Mouse (Mus musculus): Measurements from ENCODE around the gene Tmem108. TPM values are rescaled to one million over a fixed set of nuclear protein-coding genes. Genes with fewer than 3 reads are reported as not detected.

Gene Tmem108
- total and polyA plus RNA-seq, 2 experiments from 2014 or later, result 23.5 to 25.1 TPM

DNA sequence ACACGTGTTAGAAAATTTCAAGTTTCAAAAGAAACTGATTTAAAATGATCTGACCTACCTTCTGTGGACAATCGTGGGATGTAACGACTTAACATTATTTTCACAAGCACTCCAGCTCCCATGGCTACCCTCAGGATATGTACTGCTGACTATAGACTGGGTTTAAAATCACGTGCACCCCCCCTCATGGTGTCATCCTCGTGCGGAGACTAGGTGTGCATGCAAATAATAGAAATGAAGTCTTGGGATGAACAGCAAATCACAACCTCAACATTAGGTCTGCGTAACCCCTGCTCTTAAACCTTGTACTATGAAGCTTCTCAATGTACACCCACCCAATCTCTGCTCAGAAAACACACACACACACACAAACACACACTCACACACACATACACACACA is 3.4 kb downstream of the Tmem108 start:
- H3K9ac ChIP-seq (replicated peaks; ENCODE audit: low read depth, low read length), result no peak overlapping the region
- H3K27ac ChIP-seq (ENCODE audit: low read depth), result no peak overlapping the region
- DNase-seq (ENCODE audit: low spot score) (no peak), ATAC-seq (ENCODE audit: insufficient read depth, low read depth) (no peak)
- 78% methylated on average over 7 of the region's 7 CpGs for WGBS
- no peak overlapping the region for H3K4me2 ChIP-seq (ENCODE audit: low read depth, low read length)
- H3K4me1 ChIP-seq (ENCODE audit: control insufficient read depth, insufficient read depth), result no peaks in the 10 kb centered on the region
- H3K27me3 ChIP-seq (ENCODE audit: control insufficient read depth, insufficient read depth, low read length), result no peaks in the 10 kb centered on the region
- H3K4me3 ChIP-seq (ENCODE audit: low read depth, low read length), result no peak overlapping the region
- TF ChIP-seq CTCF (IDR thresholded peaks at IDR 0.05; ENCODE audit: low read depth), result no peak
- no peak for TF ChIP-seq EP300 (IDR thresholded peaks at IDR 0.05; ENCODE audit: low read depth)
- H3K36me3 ChIP-seq (replicated peaks; ENCODE audit: control insufficient read depth, insufficient read depth, low read length), result no peaks in the 10 kb centered on the region
- no peaks in the 10 kb centered on the region for H3K9me3 ChIP-seq (replicated peaks; ENCODE audit: control insufficient read depth, low read length)

GRCm38 (mm10) chr9:103752618-103753017 is 9.0 kb downstream of the Tmem108 start:
- WGBS, result 86% methylated on average over 10 of the region's 10 CpGs

GRCm38 (mm10) chr9:103751568-103751967 is 10.1 kb downstream of the Tmem108 start:
- no peak overlapping the region for H3K4me2 ChIP-seq (ENCODE audit: low read depth, low read length)
- DNase-seq (ENCODE audit: low spot score), result no peak
- 39% methylated on average over 9 of the region's 9 CpGs for WGBS
- H3K36me3 ChIP-seq (replicated peaks; ENCODE audit: control insufficient read depth, insufficient read depth, low read length), result no peaks in the 10 kb centered on the region
- H3K9ac ChIP-seq (replicated peaks; ENCODE audit: low read depth, low read length), result no peak overlapping the region
- 0 out of 2 replicates have a peak, but pooled peaks have one; percentile 17 for ATAC-seq (ENCODE audit: insufficient read depth, low read depth)
- H3K4me3 ChIP-seq (ENCODE audit: low read depth, low read length), result no peak overlapping the region
- no peaks in the 10 kb centered on the region for H3K4me1 ChIP-seq (ENCODE audit: control insufficient read depth, insufficient read depth)
- no peaks in the 10 kb centered on the region for H3K27me3 ChIP-seq (ENCODE audit: control insufficient read depth, insufficient read depth, low read length)
- H3K9me3 ChIP-seq (replicated peaks; ENCODE audit: control insufficient read depth, low read length), result no peaks in the 10 kb centered on the region
- no peak for TF ChIP-seq CTCF (IDR thresholded peaks at IDR 0.05; ENCODE audit: low read depth)
- TF ChIP-seq EP300 (IDR thresholded peaks at IDR 0.05; ENCODE audit: low read depth), result no peak
- no peak overlapping the region for H3K27ac ChIP-seq (ENCODE audit: low read depth)

More at GRCm38 (mm10) chr9:103752618-103753017, 9.0 kb downstream of the Tmem108 start:
- Histone ChIP-seq H3K36me3 (replicated peaks; ENCODE audit: control insufficient read depth, insufficient read depth, low read length) (no peaks in the 10 kb centered on the region), H3K4me1 (ENCODE audit: control insufficient read depth, insufficient read depth) (no peaks in the 10 kb centered on the region), H3K27me3 (ENCODE audit: control insufficient read depth, insufficient read depth, low read length) (no peaks in the 10 kb centered on the region), H3K9ac (replicated peaks; ENCODE audit: low read depth, low read length) (no peak overlapping the region), H3K27ac (ENCODE audit: low read depth) (no peak overlapping the region), H3K4me2 (ENCODE audit: low read depth, low read length) (no peak overlapping the region), H3K9me3 (replicated peaks; ENCODE audit: control insufficient read depth, low read length) (no peaks in the 10 kb centered on the region), H3K4me3 (ENCODE audit: low read depth, low read length) (no peak overlapping the region)
- no peak for ATAC-seq (ENCODE audit: insufficient read depth, low read depth)
- no peak for TF ChIP-seq CTCF (IDR thresholded peaks at IDR 0.05; ENCODE audit: low read depth)
- TF ChIP-seq EP300 (IDR thresholded peaks at IDR 0.05; ENCODE audit: low read depth), result no peak
- no peak for DNase-seq (ENCODE audit: low spot score)

GRCm38 (mm10) chr9:103750491-103750890 is 11.1 kb downstream of the Tmem108 start:
- no peaks in the 10 kb centered on the region for H3K27me3 ChIP-seq (ENCODE audit: control insufficient read depth, insufficient read depth, low read length)
- H3K9ac ChIP-seq (replicated peaks; ENCODE audit: low read depth, low read length), result no peak overlapping the region
- H3K36me3 ChIP-seq (replicated peaks; ENCODE audit: control insufficient read depth, insufficient read depth, low read length), result no peaks in the 10 kb centered on the region
- H3K4me1 ChIP-seq (ENCODE audit: control insufficient read depth, insufficient read depth), result no peaks in the 10 kb centered on the region
- no peak overlapping the region for H3K4me2 ChIP-seq (ENCODE audit: low read depth, low read length)
- DNase-seq (ENCODE audit: low spot score) (no peak), ATAC-seq (ENCODE audit: insufficient read depth, low read depth) (no peak)
- H3K4me3 ChIP-seq (ENCODE audit: low read depth, low read length), result no peak overlapping the region
- no peaks in the 10 kb centered on the region for H3K9me3 ChIP-seq (replicated peaks; ENCODE audit: control insufficient read depth, low read length)
- TF ChIP-seq CTCF (IDR thresholded peaks at IDR 0.05; ENCODE audit: low read depth), result no peak
- no peak for TF ChIP-seq EP300 (IDR thresholded peaks at IDR 0.05; ENCODE audit: low read depth)
- H3K27ac ChIP-seq (ENCODE audit: low read depth), result no peak overlapping the region
- 80% methylated on average over 9 of the region's 9 CpGs for WGBS

GRCm38 (mm10) chr9:103746598-103746997 is 15.0 kb downstream of the Tmem108 start:
- Histone ChIP-seq H3K9ac (replicated peaks; ENCODE audit: low read depth, low read length) (no peak overlapping the region), H3K27ac (ENCODE audit: low read depth) (no peak overlapping the region), H3K36me3 (replicated peaks; ENCODE audit: control insufficient read depth, insufficient read depth, low read length) (no peaks in the 10 kb centered on the region), H3K4me1 (ENCODE audit: control insufficient read depth, insufficient read depth) (no peaks in the 10 kb centered on the region), H3K9me3 (replicated peaks; ENCODE audit: control insufficient read depth, low read length) (no peaks in the 10 kb centered on the region), H3K27me3 (ENCODE audit: control insufficient read depth, insufficient read depth, low read length) (no peaks in the 10 kb centered on the region), H3K4me2 (ENCODE audit: low read depth, low read length) (no peak overlapping the region), H3K4me3 (ENCODE audit: low read depth, low read length) (no peak overlapping the region)
- no peak for DNase-seq (ENCODE audit: low spot score)
- TF ChIP-seq CTCF (IDR thresholded peaks at IDR 0.05; ENCODE audit: low read depth) (no peak), EP300 (IDR thresholded peaks at IDR 0.05; ENCODE audit: low read depth) (no peak)
- WGBS, result 70% methylated on average over 5 of the region's 5 CpGs
- ATAC-seq (ENCODE audit: insufficient read depth, low read depth), result no peak

DNA sequence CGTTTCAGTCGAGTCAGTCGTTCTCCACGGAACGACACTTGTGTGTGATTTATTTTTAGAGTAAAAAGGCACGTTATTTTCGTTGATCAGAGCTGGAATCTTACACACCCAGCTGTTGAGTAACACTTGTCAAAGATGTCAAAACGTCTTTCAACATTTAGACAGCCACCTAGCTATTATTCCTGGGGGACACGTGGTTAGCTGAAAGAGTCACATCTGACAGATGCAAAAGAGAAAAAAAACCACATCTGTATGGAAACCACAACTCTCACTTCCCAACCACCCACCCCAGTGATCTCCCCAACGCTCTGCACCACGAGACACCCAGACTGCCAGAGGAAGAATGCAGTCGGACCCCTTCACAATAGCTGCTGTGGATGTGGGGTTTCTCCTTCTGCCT is 21.5 kb downstream of the Tmem108 start:
- H3K9ac ChIP-seq (replicated peaks; ENCODE audit: low read depth, low read length), result no peak overlapping the region
- no peaks in the 10 kb centered on the region for H3K9me3 ChIP-seq (replicated peaks; ENCODE audit: control insufficient read depth, low read length)
- H3K4me3 ChIP-seq (ENCODE audit: low read depth, low read length), result no peak overlapping the region
- TF ChIP-seq CTCF (IDR thresholded peaks at IDR 0.05; ENCODE audit: low read depth) (no peak), EP300 (IDR thresholded peaks at IDR 0.05; ENCODE audit: low read depth) (no peak)
- ATAC-seq (ENCODE audit: insufficient read depth, low read depth) (no peak), DNase-seq (ENCODE audit: low spot score) (no peak)
- no peaks in the 10 kb centered on the region for H3K27me3 ChIP-seq (ENCODE audit: control insufficient read depth, insufficient read depth, low read length)
- H3K27ac ChIP-seq (ENCODE audit: low read depth), result no peak overlapping the region
- no peak overlapping the region for H3K4me2 ChIP-seq (ENCODE audit: low read depth, low read length)
- 40% methylated on average over 12 of the region's 12 CpGs for WGBS
- H3K4me1 ChIP-seq (ENCODE audit: control insufficient read depth, insufficient read depth), result no peaks in the 10 kb centered on the region
- H3K36me3 ChIP-seq (replicated peaks; ENCODE audit: control insufficient read depth, insufficient read depth, low read length), result no peaks in the 10 kb centered on the region

Measured in heart, postnatal 0 days (tissue).